Mouse (Mus musculus) adrenal gland, adult 8-10 months (tissue): ENCODE data around the gene Exosc8. TPM values are rescaled to one million over a fixed set of nuclear protein-coding genes. Genes with fewer than 3 reads are reported as not detected.
"Not testable (repeated sequence)": the region's sequence is repeated elsewhere in the genome, so short reads cannot be mapped to it uniquely, and the experiment has no call there.

Source experiments
- DNase-seq: peaks from one replicate; pipeline ENCODE4 v3.0.0; 2022
- total RNA-seq, 4 experiments: library from RNA; stranded (reverse); gene quantifications; 2 replicates each; pipeline ENCODE4 v1.2.4; 2022

The Exosc8 gene
- total RNA-seq: 10 to 100 TPM; 28.5 to 47.2 (median 40.2) TPM

- peak; percentile 80 for DNase-seq
Measured at GRCm38 (mm10) chr3:54735247-54736046, at the start of gene Exosc8, which contains the start of gene Alg5. Gene Exosc8, minus strand, starts transcription at chr3:54735393. Gene Alg5, plus strand, starts transcription at chr3:54735539.

- no peak for DNase-seq
Measured at GRCm38 (mm10) chr3:54775989-54776631, 40.9 kb upstream of the Exosc8 start.

GRCm38 (mm10) chr3:54773613-54774012 lies 38.4 kb upstream of the Exosc8 start:
- DNase-seq: no peak

GRCm38 (mm10) chr3:54769349-54770275 lies 34.4 kb upstream of the Exosc8 start:
- DNase-seq: no peak

GRCm38 (mm10) chr3:54768592-54768991 lies 33.4 kb upstream of the Exosc8 start:
- no peak for DNase-seq

- DNase-seq: no peak
Measured at GRCm38 (mm10) chr3:54766811-54767210, 31.6 kb upstream of the Exosc8 start.

- DNase-seq: no peak
Measured at GRCm38 (mm10) chr3:54766034-54766433, 30.8 kb upstream of the Exosc8 start.

- not testable (repeated sequence) for DNase-seq
Measured at GRCm38 (mm10) chr3:54765521-54765920, 30.3 kb upstream of the Exosc8 start.

- DNase-seq: no peak
Measured at GRCm38 (mm10) chr3:54764418-54764817, 29.2 kb upstream of the Exosc8 start.

- no peak for DNase-seq
Measured at GRCm38 (mm10) chr3:54761258-54761657, 26.1 kb upstream of the Exosc8 start.

GRCm38 (mm10) chr3:54760321-54761115 lies 25.3 kb upstream of the Exosc8 start:
- DNase-seq: no peak

GRCm38 (mm10) chr3:54759211-54759610 lies 24.0 kb upstream of the Exosc8 start:
- DNase-seq: no peak

- DNase-seq: no peak
Measured at GRCm38 (mm10) chr3:54757446-54757845, 22.3 kb upstream of the Exosc8 start.

GRCm38 (mm10) chr3:54756058-54756457 lies 20.9 kb upstream of the Exosc8 start:
- DNase-seq: no peak

- DNase-seq: peak; percentile 79
Measured at GRCm38 (mm10) chr3:54755145-54756041, 20.2 kb upstream of the Exosc8 start, which contains the start of gene Smad9. Gene Smad9, plus strand, starts transcription at chr3:54755582.

GRCm38 (mm10) chr3:54753411-54753810 lies 18.2 kb upstream of the Exosc8 start:
- no peak for DNase-seq

GRCm38 (mm10) chr3:54745799-54746198 lies 10.6 kb upstream of the Exosc8 start:
- no peak for DNase-seq

GRCm38 (mm10) chr3:54741965-54742364 lies 6.8 kb upstream of the Exosc8 start:
- no peak for DNase-seq

GRCm38 (mm10) chr3:54737317-54737716 lies 2.1 kb upstream of the Exosc8 start:
- no peak for DNase-seq

- no peak for DNase-seq
Measured at GRCm38 (mm10) chr3:54736101-54736927, 1.1 kb upstream of the Exosc8 start.
